Mouse (Mus musculus) ES-Bruce4 (cell line): Measurements from ENCODE around the gene Tbp.

Experiments
- CTCF ChIP-seq: IDR thresholded peaks from one replicate; pipeline ENCODE4 v1.8.1; 2011; ENCODE audit warnings: low read depth, low read length
- POLR2A ChIP-seq: IDR thresholded peaks from one replicate; pipeline ENCODE4 v1.8.1; 2011; ENCODE audit warnings: low read length; ENCODE audit not compliant: insufficient read depth

DNA sequence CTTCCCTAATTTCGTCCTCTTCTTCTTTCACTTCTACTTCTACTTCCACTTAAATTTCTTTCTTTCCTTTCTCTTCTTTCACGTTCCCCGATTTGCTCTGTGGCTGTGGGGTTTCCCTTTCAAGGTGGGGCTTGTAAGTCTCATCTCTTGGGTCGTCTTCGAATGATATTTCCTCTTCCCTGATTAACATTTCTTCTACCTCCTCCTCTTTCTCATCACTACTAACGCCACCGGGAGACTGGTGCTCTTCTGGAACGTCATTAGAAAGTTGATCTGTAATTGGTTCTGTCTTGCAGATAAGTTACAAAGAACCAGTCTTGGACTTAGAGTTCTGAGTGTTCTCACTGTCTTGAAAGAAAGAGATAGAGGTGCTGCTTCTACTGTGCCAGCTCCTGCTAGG, 36.3 kb downstream of the Tbp start:
- no peak for TF ChIP-seq CTCF
- TF ChIP-seq POLR2A: no peak
